Mouse (Mus musculus): ENCODE results near the gene Samd10. TPM values are rescaled to one million over a fixed set of nuclear protein-coding genes. Genes with fewer than 3 reads are reported as not detected.

Samd10 gene
- polyA plus RNA-seq (2014; fragmentation: Illumina TruSeq; extraction: RNeasy Lipid Tissue Mini Kit (QIAGEN cat#74804)), result 6.8 TPM

DNA sequence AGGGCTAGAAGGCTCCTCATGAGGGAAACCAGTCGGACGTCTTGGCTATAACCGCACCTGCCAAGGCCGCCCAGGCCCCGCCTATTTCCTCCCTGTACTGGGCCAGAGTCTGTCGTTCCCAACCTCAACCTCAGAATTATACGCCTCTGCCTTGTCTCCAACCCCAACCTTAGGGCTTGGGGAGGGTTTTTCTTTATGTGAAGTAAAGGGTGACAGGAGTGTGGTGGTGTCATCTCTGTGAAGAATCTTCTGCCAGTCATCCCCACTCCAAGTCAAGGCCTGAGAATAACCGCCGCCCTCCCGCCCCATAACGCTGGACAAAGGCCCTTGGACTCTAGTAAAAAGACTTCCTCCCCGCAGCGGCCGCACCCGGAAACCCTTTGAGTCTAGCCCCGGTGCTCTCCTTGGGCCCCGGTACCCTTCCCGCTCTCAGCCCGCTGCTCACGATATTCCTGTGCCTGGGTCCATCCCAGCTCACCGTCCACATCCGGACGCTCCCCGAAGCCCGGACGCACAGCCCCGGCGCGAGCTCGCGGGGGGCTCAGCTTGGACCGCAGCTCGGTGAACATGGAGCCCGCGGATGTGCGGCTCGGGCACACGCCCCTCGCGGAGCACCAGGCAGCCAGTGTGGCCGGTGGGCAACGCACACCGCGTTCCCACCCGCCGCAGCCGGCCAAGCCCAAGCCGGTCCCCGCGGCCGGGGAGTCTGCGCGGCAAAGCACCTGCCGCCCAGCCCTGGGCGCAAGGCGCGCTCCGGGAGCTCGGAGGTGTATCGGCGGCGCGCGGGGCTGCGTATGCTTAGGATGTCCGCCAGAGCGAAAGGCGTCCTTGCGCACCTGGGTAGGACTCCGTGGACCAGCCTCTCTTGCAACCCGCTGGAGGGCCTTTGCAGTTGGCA is at the start of gene Samd10:
Samd10 (minus strand) TSS at position 759 of the 898 bp plus-strand sequence.

DNA sequence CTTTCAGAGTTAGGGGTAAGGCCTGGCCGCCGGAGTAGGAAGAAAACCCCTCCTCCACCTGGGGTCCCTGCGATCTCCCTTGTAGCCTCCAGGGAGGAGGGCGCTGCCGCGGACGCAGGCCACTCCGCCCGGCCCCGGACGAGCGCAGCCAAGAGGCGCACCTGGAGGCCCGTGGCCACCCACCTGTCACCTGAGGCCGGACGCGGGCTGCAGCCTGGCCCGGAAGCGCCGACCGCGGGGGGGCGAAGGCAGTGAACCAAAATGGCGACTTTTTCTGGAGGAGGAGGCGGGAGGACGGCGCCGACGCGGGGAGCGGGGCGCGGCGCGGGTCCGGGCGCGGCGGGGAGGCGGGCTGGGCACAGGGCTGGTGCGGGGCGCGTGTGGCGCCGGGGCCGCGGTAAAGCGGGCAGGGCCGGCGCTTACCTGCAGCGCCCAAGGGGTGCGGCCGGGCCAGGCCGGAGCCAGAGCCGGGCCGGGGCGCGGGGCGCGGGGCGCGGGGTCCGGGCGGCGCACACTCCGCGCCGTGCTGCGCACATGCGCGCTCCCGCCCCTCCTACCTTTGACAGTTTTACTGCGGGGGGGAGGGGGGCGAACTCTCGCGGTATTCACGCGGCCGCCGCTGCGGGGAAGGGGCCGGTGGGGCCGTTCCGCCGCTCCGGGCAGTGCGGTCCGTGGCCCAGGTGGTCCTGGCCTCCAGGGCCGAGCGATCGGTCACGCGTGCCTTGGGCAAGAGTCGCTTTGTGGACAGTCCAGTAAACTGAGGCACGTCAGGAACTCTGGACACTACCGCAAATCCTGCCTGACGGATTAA is 6.6 kb downstream of the Samd10 start, which contains the start of gene Zfp512b:
Zfp512b (minus strand) TSS at position 573 of the 811 bp plus-strand sequence.

DNA sequence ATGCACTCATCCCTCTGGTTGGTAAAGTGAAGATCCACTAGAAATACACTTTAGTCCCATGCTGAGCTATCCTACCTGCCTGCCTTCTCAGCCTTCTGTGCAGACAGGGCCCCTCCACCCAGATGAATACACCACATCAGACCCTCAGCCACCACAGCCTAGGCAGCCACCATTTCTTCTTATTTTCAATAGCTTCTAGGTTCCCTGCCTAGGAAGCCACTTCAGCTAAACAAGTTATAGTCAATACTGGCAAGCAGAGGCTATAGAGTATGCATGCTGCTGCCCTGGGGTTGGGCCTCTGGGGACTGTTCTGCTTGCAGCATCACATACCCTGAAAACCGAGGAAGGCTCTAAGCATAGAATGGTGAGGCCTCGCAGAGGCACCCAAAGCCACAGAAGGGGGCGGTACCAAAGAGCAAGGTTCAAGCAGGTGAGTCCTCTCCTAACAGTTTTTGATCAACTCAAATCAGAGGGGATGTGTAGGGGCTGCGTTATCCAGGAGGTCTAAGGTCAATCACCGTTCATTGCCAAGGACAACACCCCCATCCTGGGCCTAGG is 7.4 kb downstream of the Samd10 start, which contains the start of gene Prpf6:
Prpf6 (plus strand) TSS at position 341 of the 558 bp plus-strand sequence.

DNA sequence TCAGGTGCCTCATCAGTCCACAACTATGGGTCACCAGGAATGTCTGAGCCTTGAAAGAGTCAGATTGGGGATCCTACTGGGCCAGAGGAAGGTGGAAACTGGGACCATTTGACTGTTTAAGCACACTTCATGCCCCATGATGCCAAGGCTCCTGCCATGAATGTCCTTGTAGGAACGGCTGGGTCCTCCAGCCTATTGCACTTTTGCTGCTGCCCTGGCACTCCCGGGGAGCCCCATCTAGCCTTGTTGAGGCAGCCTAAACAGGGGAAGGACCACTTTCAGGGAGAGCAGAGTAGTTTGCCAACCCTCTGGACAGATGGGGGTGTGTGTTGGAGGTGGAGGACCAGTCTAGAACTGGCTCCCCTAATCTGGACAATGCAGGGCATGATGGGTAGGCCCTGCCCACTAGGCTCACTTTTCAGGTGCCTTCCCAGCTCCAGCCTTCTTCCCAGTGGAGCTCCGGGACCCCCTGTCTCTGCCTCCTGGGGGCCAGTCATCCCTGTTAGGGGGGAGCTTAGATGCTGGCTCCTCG is 14.5 kb downstream of the Samd10 start, which contains the start of gene Uckl1:
Uckl1 (minus strand) TSS at position 482 of the 532 bp plus-strand sequence.

Other genes starting within 250 kb of the Samd10 start
- gene Zgpat, start 234.3 kb downstream of the Samd10 start, polyA plus RNA-seq (2014; fragmentation: Illumina TruSeq; extraction: RNeasy Lipid Tissue Mini Kit (QIAGEN cat#74804)), result 0.86 TPM
- 28.3 TPM for gene Arfrp1, start 233.8 kb downstream of the Samd10 start, polyA plus RNA-seq (2014; fragmentation: Illumina TruSeq; extraction: RNeasy Lipid Tissue Mini Kit (QIAGEN cat#74804))
- 0.88 TPM for gene Lime1, start 219.1 kb downstream of the Samd10 start, polyA plus RNA-seq (2014; fragmentation: Illumina TruSeq; extraction: RNeasy Lipid Tissue Mini Kit (QIAGEN cat#74804))
- gene Zbtb46, start 139.8 kb downstream of the Samd10 start, polyA plus RNA-seq (2014; fragmentation: Illumina TruSeq; extraction: RNeasy Lipid Tissue Mini Kit (QIAGEN cat#74804)), result 11.5 TPM
- gene Abhd16b, start 106.0 kb downstream of the Samd10 start, polyA plus RNA-seq (2014; fragmentation: Illumina TruSeq; extraction: RNeasy Lipid Tissue Mini Kit (QIAGEN cat#74804)), result not detected
- gene Tpd52l2, start 102.1 kb downstream of the Samd10 start, polyA plus RNA-seq (2014; fragmentation: Illumina TruSeq; extraction: RNeasy Lipid Tissue Mini Kit (QIAGEN cat#74804)), result 69.5 TPM
- 43.8 TPM for gene Dnajc5, start 78.7 kb downstream of the Samd10 start, polyA plus RNA-seq (2014; fragmentation: Illumina TruSeq; extraction: RNeasy Lipid Tissue Mini Kit (QIAGEN cat#74804))
- 9.2 TPM for gene Uckl1, start 14.3 kb downstream of the Samd10 start, polyA plus RNA-seq (2014; fragmentation: Illumina TruSeq; extraction: RNeasy Lipid Tissue Mini Kit (QIAGEN cat#74804))
- 55.6 TPM for gene Prpf6, start 7.3 kb downstream of the Samd10 start, polyA plus RNA-seq (2014; fragmentation: Illumina TruSeq; extraction: RNeasy Lipid Tissue Mini Kit (QIAGEN cat#74804))
- gene Zfp512b, start 6.4 kb downstream of the Samd10 start, polyA plus RNA-seq (2014; fragmentation: Illumina TruSeq; extraction: RNeasy Lipid Tissue Mini Kit (QIAGEN cat#74804)), result 3.9 TPM
- gene Gm29797, start 57.8 kb upstream of the Samd10 start, polyA plus RNA-seq (2014; fragmentation: Illumina TruSeq; extraction: RNeasy Lipid Tissue Mini Kit (QIAGEN cat#74804)), result not detected
- 0.66 TPM for gene Sox18, start 72.4 kb upstream of the Samd10 start, polyA plus RNA-seq (2014; fragmentation: Illumina TruSeq; extraction: RNeasy Lipid Tissue Mini Kit (QIAGEN cat#74804))
- 0.43 TPM for gene Tcea2, start 81.1 kb upstream of the Samd10 start, polyA plus RNA-seq (2014; fragmentation: Illumina TruSeq; extraction: RNeasy Lipid Tissue Mini Kit (QIAGEN cat#74804))
- 24.6 TPM for gene Rgs19, start 94.8 kb upstream of the Samd10 start, polyA plus RNA-seq (2014; fragmentation: Illumina TruSeq; extraction: RNeasy Lipid Tissue Mini Kit (QIAGEN cat#74804))
- not detected for gene Lkaaear1, start 99.2 kb upstream of the Samd10 start, polyA plus RNA-seq (2014; fragmentation: Illumina TruSeq; extraction: RNeasy Lipid Tissue Mini Kit (QIAGEN cat#74804))
- gene Oprl1, start 115.8 kb upstream of the Samd10 start, polyA plus RNA-seq (2014; fragmentation: Illumina TruSeq; extraction: RNeasy Lipid Tissue Mini Kit (QIAGEN cat#74804)), result 0.88 TPM
- 0.11 TPM for gene Myt1, start 164.1 kb upstream of the Samd10 start, polyA plus RNA-seq (2014; fragmentation: Illumina TruSeq; extraction: RNeasy Lipid Tissue Mini Kit (QIAGEN cat#74804))
- gene Pcmtd2, start 238.6 kb upstream of the Samd10 start, polyA plus RNA-seq (2014; fragmentation: Illumina TruSeq; extraction: RNeasy Lipid Tissue Mini Kit (QIAGEN cat#74804)), result 190 TPM

Data from ovary, adult 10 weeks (tissue).